Mouse (Mus musculus) midbrain, embryonic 15.5 days (tissue): ENCODE measurements around the gene Zbtb8b. TPM values are rescaled to one million over a fixed set of nuclear protein-coding genes. Genes with fewer than 3 reads are reported as not detected.
"Not testable (repeated sequence)": the region's sequence is repeated elsewhere in the genome, so short reads cannot be mapped to it uniquely, and the experiment has no call there.

Source experiments
- ATAC-seq: fragments of 200-750 bp; cut with Nextera tagmentation; replicated peaks from 2 replicates; pipeline ENCODE4 v1.8.0; 2017; ENCODE audit warnings: moderate TSS enrichment
- H3K27ac ChIP-seq: fragments of 300-500 bp; sonication (generic); 2 replicates; pipeline ENCODE4 v1.5.1; 2015; ENCODE audit warnings: mild to moderate bottlenecking, inconsistent platforms
- H3K27me3 ChIP-seq: fragments of 300-500 bp; sonication (generic); replicated peaks from 2 replicates; pipeline ENCODE4 v1.6.1; 2015; ENCODE audit warnings: inconsistent platforms
- H3K36me3 ChIP-seq: fragments of 300-500 bp; sonication (generic); replicated peaks from 2 replicates; pipeline ENCODE4 v1.6.1; 2015; ENCODE audit warnings: inconsistent platforms
- H3K4me1 ChIP-seq: fragments of 300-500 bp; sonication (generic); 2 replicates; pipeline ENCODE4 v1.6.1; 2015; ENCODE audit warnings: inconsistent platforms
- H3K4me2 ChIP-seq: fragments of 300-500 bp; sonication (generic); 2 replicates; pipeline ENCODE4 v1.6.1; 2015; ENCODE audit warnings: inconsistent platforms, mild to moderate bottlenecking, moderate library complexity
- H3K4me3 ChIP-seq: fragments of 300-500 bp; sonication (generic); 2 replicates; pipeline ENCODE4 v1.5.1; 2015; ENCODE audit warnings: mild to moderate bottlenecking, inconsistent platforms
- H3K9ac ChIP-seq: fragments of 300-500 bp; sonication (generic); 2 replicates; pipeline ENCODE4 v1.6.1; 2015; ENCODE audit warnings: mild to moderate bottlenecking, inconsistent platforms
- H3K9me3 ChIP-seq: fragments of 300-500 bp; sonication (generic); 2 replicates; pipeline ENCODE4 v1.6.1; 2016; ENCODE audit warnings: inconsistent platforms
- WGBS: fragments of 180-500 bp; shearing (Covaris S2); methylation state at CpG from one replicate; pipeline ENCODE4 v1.1.7; 2015; ENCODE audit warnings: mixed read lengths; 5-methylcytosine and 5-hydroxymethylcytosine counted together
- polyA plus RNA-seq: library from polyadenylated mRNA; unstranded; fragments of >200 nt; fragmentation: Nextera tagmentation; extraction: Ambion mirVana; gene quantifications from 2 replicates; pipeline ENCODE4 v1.2.1, GENCODE M21; 2015

Zbtb8b gene
- polyA plus RNA-seq, 1 experiment from 2014 or later: 19.8 TPM

DNA sequence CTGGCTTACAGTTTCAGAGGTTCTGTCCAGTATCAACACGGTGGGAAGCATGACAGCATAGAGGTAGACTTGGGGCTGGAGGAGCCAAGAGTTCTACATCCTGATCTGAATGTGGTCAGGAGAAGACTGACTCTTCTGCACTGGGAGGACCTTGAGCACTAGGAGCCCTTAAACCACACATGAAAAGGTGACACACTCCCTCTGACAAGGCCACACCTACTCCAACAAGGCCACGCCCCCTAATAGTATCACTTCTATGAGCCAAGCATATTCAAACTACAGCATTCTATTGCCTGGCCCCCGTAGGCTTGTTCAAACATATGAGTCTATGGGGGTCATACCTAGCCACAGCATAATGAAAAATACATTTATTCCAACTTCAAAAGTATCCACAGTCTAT is 30.1 kb downstream of the Zbtb8b start:
- 82% methylated on average over 3 of the region's 3 CpGs for WGBS
- not testable (repeated sequence) for H3K4me1 ChIP-seq

GRCm38 (mm10) chr4:129406447-129406846 is 34.2 kb downstream of the Zbtb8b start:
- H3K9ac ChIP-seq: peak overlapping the region; percentile 56
- ATAC-seq: no peak

More for the DNA sequence above, 30.1 kb downstream of the Zbtb8b start:
- H3K27me3 ChIP-seq, H3K27ac ChIP-seq, H3K9me3 ChIP-seq, H3K4me2 ChIP-seq, H3K36me3 ChIP-seq, H3K9ac ChIP-seq, ATAC-seq, H3K4me3 ChIP-seq: not testable (repeated sequence)

GRCm38 (mm10) chr4:129399813-129400212 is 40.8 kb downstream of the Zbtb8b start:
- Histone ChIP-seq H3K9ac (no peak overlapping the region), H3K27ac (no peak overlapping the region), H3K4me1 (no peaks in the 10 kb centered on the region), H3K4me2 (no peak overlapping the region), H3K27me3 (no peaks in the 10 kb centered on the region), H3K36me3 (no peaks in the 10 kb centered on the region), H3K4me3 (no peak overlapping the region), H3K9me3 (no peaks in the 10 kb centered on the region)
- ATAC-seq: no peak
- WGBS: 83% methylated on average over 4 of the region's 4 CpGs

More at GRCm38 (mm10) chr4:129406447-129406846, 34.2 kb downstream of the Zbtb8b start:
- Histone ChIP-seq H3K4me2 (peak overlapping the region; percentile 74), H3K4me3 (peak overlapping the region; percentile 42), H3K27ac (no peak overlapping the region), H3K9me3 (no peaks in the 10 kb centered on the region), H3K4me1 (peaks cover 5% of the 10 kb centered on the region; the same call in 1 of the 2 replicates), H3K27me3 (no peaks in the 10 kb centered on the region), H3K36me3 (no peaks in the 10 kb centered on the region)
- 3% methylated on average over 25 of the region's 25 CpGs for WGBS

DNA sequence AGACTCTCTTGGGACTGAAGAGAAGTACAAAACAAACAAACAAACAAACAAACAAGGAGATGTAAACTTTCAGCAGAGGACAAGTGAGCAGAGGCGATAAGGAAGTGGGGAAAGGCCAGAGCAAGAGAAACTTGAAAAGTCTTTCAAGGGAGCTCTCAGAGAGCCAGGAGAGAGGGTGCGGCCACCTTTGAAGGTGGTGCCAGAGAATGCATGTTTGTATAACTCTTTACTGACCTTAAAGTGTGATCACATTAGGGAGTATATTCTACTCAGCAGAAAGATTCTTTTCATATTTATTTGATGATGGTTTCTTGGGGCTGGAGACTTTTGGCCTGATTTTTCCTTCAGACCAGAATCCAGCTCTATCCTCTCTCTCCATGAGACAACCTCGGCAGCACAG is 43.7 kb downstream of the Zbtb8b start:
- Histone ChIP-seq H3K9ac (no peak overlapping the region), H3K36me3 (no peaks in the 10 kb centered on the region), H3K4me3 (no peak overlapping the region), H3K9me3 (no peaks in the 10 kb centered on the region), H3K27me3 (no peaks in the 10 kb centered on the region), H3K4me2 (no peak overlapping the region), H3K4me1 (peaks cover 4% of the 10 kb centered on the region; the same call in 1 of the 2 replicates), H3K27ac (no peak overlapping the region)
- ATAC-seq: no peak
- WGBS: 85% methylated on average over 3 of the region's 3 CpGs

DNA sequence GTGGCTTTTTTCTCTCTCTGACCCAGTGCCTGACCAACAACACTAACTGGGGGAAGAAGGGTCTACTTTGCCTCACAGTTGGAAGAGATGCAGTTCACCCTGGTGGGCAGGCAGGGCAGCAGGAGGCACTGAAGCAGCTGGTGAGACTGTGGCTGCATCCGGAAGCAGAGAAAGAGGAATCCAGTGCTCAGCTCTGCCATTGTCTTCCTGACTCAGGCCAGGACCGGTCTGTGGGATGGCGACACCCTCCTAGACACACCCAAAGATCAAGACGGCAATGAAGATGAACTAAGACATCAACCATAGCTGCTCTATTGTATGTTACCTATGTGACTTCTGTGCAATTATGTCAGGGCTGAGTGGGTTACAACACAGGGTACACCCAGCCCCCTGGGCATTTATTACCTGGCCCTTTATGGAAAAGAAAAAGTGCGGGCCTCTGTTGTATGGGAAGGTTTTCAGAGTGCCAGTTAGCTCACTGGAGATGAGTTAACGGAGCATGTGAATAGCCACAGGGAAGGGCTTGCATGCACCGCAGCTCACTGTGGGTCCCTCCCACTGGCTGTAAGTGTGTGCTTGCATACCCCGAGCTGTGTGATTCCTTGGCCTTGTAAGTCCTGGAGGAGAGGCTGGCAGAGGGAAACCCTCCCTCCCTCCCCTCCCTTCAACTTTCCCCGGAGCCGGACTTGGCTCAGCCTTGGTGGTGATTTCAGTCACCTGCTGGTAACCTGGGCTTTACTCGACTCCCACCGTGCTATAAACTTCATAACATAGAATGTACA is 46.4 kb downstream of the Zbtb8b start:
- H3K4me3 ChIP-seq: no peak overlapping the region
- no peak overlapping the region for H3K9ac ChIP-seq
- no peaks in the 10 kb centered on the region for H3K36me3 ChIP-seq
- peaks cover 4% of the 10 kb centered on the region; the same call in 1 of the 2 replicates for H3K4me1 ChIP-seq
- ATAC-seq: no peak
- H3K9me3 ChIP-seq: no peaks in the 10 kb centered on the region
- WGBS: 38% methylated on average over 12 of the region's 12 CpGs
- no peak overlapping the region for H3K27ac ChIP-seq
- no peak overlapping the region for H3K4me2 ChIP-seq
- H3K27me3 ChIP-seq: no peaks in the 10 kb centered on the region

- ATAC-seq: no peak
- H3K27me3 ChIP-seq: no peaks in the 10 kb centered on the region
- H3K4me2 ChIP-seq: no peak overlapping the region
- H3K9ac ChIP-seq: no peak overlapping the region
- 80% methylated on average over 7 of the region's 7 CpGs for WGBS
- no peak overlapping the region for H3K4me3 ChIP-seq
- no peak overlapping the region for H3K27ac ChIP-seq
- peaks cover 4% of the 10 kb centered on the region; the same call in 1 of the 2 replicates for H3K4me1 ChIP-seq
- H3K9me3 ChIP-seq: no peaks in the 10 kb centered on the region
- H3K36me3 ChIP-seq: no peaks in the 10 kb centered on the region
Observed at GRCm38 (mm10) chr4:129390936-129391557, 49.6 kb downstream of the Zbtb8b start.

DNA sequence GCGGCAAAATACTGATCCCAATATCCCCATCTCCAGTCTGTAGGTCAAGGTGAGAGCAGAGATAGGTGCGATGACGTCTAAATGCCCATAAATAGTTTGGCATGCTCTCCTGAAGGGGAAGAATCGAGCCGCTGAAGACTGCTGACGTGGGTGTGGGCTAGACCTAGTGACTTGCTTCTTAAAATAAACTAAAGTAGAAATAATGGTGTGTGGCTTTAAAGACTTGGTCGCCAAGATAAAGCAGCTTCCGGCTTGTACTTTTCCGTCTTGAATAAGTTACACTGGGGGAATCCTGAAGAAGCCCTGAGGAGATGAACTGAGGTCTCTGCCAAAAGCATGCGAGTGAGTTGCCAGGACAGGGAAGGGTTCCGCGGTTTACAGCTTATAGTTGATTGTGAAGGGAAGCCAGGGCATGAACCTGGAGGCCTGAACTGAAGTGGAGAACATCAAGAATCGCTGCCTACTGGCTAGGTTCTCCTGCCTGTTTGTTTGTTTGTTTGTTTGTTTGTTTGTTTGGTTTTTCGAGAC is 50.4 kb downstream of the Zbtb8b start:
- ATAC-seq: no peak
- Histone ChIP-seq H3K9me3 (no peaks in the 10 kb centered on the region), H3K27ac (no peak overlapping the region), H3K9ac (no peak overlapping the region), H3K4me2 (no peak overlapping the region), H3K27me3 (no peaks in the 10 kb centered on the region), H3K4me3 (no peak overlapping the region), H3K36me3 (no peaks in the 10 kb centered on the region), H3K4me1 (peaks cover 4% of the 10 kb centered on the region; the same call in 1 of the 2 replicates)
- 90% methylated on average over 14 of the region's 14 CpGs for WGBS

- H3K27me3 ChIP-seq: no peaks in the 10 kb centered on the region
- no peak overlapping the region for H3K9ac ChIP-seq
- H3K9me3 ChIP-seq: no peaks in the 10 kb centered on the region
- H3K36me3 ChIP-seq: no peaks in the 10 kb centered on the region
- no peaks in the 10 kb centered on the region for H3K4me1 ChIP-seq
- WGBS: 48% methylated on average over 5 of the region's 5 CpGs
- no peak overlapping the region for H3K4me3 ChIP-seq
- no peak for ATAC-seq
- no peak overlapping the region for H3K27ac ChIP-seq
- H3K4me2 ChIP-seq: no peak overlapping the region
Observed at GRCm38 (mm10) chr4:129388404-129388803, 52.2 kb downstream of the Zbtb8b start.

- no peaks in the 10 kb centered on the region for H3K4me1 ChIP-seq
- H3K9me3 ChIP-seq: no peaks in the 10 kb centered on the region
- no peaks in the 10 kb centered on the region for H3K36me3 ChIP-seq
- no peaks in the 10 kb centered on the region for H3K27me3 ChIP-seq
- no peak overlapping the region for H3K27ac ChIP-seq
- WGBS: 64% methylated on average over 2 of the region's 2 CpGs
- H3K4me2 ChIP-seq: no peak overlapping the region
- no peak overlapping the region for H3K9ac ChIP-seq
- no peak overlapping the region for H3K4me3 ChIP-seq
- ATAC-seq: no peak
Observed at GRCm38 (mm10) chr4:129386989-129387388, 53.7 kb downstream of the Zbtb8b start.

GRCm38 (mm10) chr4:129386269-129386946 is 54.2 kb downstream of the Zbtb8b start:
- Histone ChIP-seq H3K36me3 (no peaks in the 10 kb centered on the region), H3K9ac (no peak overlapping the region), H3K27ac (no peak overlapping the region), H3K4me3 (no peak overlapping the region), H3K9me3 (no peaks in the 10 kb centered on the region), H3K4me2 (no peak overlapping the region), H3K27me3 (no peaks in the 10 kb centered on the region), H3K4me1 (no peaks in the 10 kb centered on the region)
- no peak for ATAC-seq
- 89% methylated on average over 8 of the region's 8 CpGs for WGBS

- H3K27ac ChIP-seq: no peak overlapping the region
- H3K4me3 ChIP-seq: no peak overlapping the region
- H3K27me3 ChIP-seq: no peaks in the 10 kb centered on the region
- H3K9ac ChIP-seq: no peak overlapping the region
- H3K36me3 ChIP-seq: no peaks in the 10 kb centered on the region
- ATAC-seq: no peak
- WGBS: 89% methylated on average over 11 of the region's 11 CpGs
- H3K4me1 ChIP-seq: no peaks in the 10 kb centered on the region
- H3K4me2 ChIP-seq: no peak overlapping the region
- no peaks in the 10 kb centered on the region for H3K9me3 ChIP-seq
Observed at GRCm38 (mm10) chr4:129385685-129386084, 55.0 kb downstream of the Zbtb8b start.

DNA sequence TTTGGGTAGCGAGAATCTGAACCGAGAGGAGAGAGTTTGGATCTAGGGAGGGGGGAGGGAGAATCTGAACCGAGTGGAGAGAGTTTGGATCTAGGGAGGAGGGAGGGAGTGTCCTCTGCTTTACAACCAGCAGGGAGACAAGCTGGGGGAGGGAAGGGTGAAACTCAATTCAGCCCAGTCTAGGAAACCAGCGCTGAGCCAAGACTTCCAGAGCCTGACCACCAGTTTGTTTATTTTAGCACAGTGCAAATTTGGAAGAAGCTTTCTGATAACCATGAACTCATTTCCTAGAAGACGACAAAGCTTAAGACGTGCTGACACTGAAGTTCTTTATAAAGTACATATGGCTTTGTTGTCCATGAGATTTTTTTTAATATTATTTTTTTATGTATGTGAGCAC is 56.2 kb downstream of the Zbtb8b start:
- Histone ChIP-seq H3K9me3 (no peaks in the 10 kb centered on the region), H3K27ac (no peak overlapping the region), H3K36me3 (no peaks in the 10 kb centered on the region), H3K9ac (no peak overlapping the region), H3K4me3 (no peak overlapping the region), H3K4me2 (no peak overlapping the region), H3K27me3 (0 out of 2 replicates have a peak, but pooled peaks cover 2% of the 10 kb centered on the region), H3K4me1 (no peaks in the 10 kb centered on the region)
- 43% methylated on average over 6 of the region's 6 CpGs for WGBS
- ATAC-seq: no peak
